Mouse (Mus musculus) heart, postnatal 10 days (tissue): ENCODE measurements around the gene Aen. TPM values are rescaled to one million over a fixed set of nuclear protein-coding genes. Genes with fewer than 3 reads are reported as not detected.

ENCODE experiments used
- DNase-seq, 2 experiments: peaks; one replicate each; pipeline ENCODE4 v3.0.0; 2021
- intact Hi-C: fragments of 180-260 bp; cut with DNase I; formaldehyde crosslinking; loops from one replicate; pipeline ENCODE4 v1.15.1; 2025
- microRNA-seq, 2 experiments: library from miRNA; unstranded; fragments of <30 nt; microRNA quantifications; one replicate each; pipeline ENCODE4 v1.2.0; 2022
- total RNA-seq, 2 experiments: library from RNA; stranded (reverse); gene quantifications; 2 replicates each; pipeline ENCODE4 v1.2.3; 2021

Gene Aen
- total RNA-seq, 2 experiments from 2014 or later: 33.1 to 35.7 TPM

DNA sequence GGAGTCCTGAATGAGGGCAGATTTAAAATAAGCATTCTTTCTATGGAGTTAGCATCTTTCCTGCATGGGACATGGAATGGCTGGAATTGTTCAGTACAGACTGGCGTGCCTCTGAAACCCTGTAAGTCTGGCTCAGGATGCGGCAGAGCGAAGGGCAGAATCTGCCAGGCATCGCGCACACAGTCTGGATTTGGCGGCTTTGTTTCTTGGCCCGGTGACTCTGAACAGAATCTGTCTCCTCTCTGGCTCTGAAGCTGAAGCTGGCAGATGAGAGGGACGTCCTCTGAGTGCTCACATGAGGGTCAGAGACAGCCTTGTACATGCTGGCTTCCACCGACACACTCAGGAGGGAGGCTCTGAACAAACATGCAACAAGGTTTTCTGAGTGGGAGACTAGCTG is 30.5 kb downstream of the Aen start:
- DNase-seq: no peak
- intact Hi-C loops: loop anchor here (5.0 kb wide), 1 partner anchor 311 kb away; no protein-coding TSS in a partner anchor

DNA sequence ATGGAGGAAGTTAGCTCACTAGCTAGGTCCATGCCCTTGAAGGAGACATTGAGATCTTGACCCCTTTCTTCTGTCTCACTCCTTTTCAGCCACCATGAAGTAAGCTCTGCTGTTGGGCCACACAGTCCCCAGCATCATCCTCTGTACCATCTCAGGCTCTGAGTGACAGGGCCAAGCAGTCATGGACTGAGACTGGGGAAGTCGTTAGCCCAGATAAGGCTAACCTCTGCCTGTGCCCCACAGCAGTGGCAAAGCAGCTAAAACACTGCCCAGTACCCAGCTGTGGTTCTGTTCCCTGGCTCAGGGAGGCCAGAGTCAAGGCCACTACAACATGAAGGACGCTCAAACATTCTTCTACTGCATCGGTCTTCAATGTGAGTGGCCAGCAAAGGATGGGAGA is 31.6 kb downstream of the Aen start:
- intact Hi-C loops: loop anchor here (5.0 kb wide), 1 partner anchor 310 kb away; no protein-coding TSS in a partner anchor

GRCm38 (mm10) chr7:78938957-78939602 is 43.4 kb downstream of the Aen start:
- DNase-seq: no peak
- intact Hi-C loops: no loop called here

More for the DNA sequence above, 31.6 kb downstream of the Aen start:
- no peak for DNase-seq

DNA sequence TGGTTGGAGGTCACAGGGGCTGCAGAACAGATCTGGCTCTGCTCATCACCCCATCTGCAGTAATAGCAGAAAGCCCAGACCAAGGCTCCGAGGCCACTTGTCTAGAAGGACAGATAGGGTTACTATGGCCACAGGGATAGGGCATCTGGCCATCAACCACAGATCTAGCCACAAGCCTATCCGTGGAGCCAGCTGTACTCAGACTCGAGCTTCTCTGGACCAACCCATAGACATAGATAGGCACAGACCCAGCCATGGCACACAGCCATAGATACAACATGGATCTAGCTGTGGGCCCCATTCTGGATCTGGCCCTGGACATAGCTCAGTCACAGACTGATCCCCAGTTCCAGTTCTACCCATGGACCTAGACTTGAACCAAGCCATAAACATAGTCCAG is 45.3 kb downstream of the Aen start:
- intact Hi-C loops: no loop called here
- DNase-seq: no peak

- no peak for DNase-seq
- intact Hi-C loops: no loop called here
Measured at GRCm38 (mm10) chr7:78942544-78942943, 46.9 kb downstream of the Aen start.

GRCm38 (mm10) chr7:78953886-78954572 is 58.4 kb downstream of the Aen start:
- intact Hi-C loops: no loop called here
- no peak for DNase-seq

DNA sequence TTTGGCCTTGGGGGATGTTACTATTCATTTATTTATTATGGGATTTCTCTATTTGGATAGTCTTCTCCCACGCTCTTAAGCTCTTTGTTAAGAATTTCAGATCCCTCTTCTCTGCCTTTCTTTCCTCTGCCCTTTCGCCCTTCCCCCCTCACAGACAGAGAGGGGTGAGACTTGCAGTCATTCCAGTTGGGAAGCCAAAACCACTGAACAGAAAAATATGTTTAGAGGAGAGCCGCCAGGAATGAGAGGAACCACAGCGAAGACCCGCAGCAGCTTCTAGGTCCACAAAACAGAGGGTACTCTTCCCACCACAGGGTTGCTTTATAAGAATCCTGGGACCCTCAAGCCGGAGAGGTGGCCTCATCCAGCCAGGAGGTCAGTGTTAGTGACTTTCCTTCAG is 59.0 kb downstream of the Aen start:
- intact Hi-C loops: no loop called here
- no peak for DNase-seq

DNA sequence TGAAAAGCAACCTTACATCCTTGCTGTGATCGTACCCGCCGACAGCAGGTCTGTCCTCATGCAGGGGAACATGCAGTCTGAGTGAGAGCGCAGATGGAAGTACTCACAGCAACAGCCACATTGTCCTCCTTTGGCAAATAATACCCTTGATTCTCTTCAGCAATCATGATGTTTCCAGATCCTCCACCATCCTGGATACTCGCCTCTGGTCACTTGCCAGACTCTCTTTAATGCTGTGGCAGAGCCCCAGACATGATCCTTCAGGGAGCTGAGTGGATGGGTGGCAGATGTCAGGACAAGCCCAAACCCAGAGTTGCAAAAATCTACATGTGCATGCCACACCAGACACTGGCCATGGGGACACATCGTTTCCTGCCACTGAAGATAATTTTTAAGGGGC is 59.4 kb downstream of the Aen start:
- DNase-seq: no peak
- intact Hi-C loops: no loop called here

DNA sequence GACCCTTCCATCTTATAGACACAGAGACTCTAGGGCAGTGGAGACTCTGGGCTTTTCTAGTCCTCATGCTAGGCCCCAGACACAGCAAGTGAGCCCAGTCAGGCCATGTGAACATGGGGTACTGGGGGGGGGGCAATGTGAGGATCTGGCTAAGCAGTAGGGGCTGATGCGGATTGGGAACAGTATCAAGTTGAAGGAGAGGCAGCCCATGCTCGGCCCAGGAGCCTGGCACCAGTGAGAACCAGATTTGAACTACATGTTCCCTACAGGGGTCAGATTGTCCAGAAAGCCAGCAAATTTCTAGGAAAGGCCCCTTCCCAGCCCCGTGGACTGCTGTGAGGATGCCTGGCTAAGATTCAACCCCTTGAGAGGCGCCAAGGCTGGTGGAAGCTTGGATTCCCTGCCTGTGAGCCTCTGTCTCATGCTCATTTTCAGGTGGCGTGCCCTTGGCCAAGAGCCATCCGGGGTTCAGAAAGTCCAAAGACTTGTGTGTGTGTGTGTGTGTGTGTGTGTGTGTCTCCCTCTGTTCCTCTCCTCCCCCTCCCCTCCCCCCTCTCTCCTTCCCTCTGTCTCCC is 62.9 kb downstream of the Aen start:
- DNase-seq: no peak
- intact Hi-C loops: no loop called here

Small RNA genes lying within 50 kb of the gene (microRNA-seq; reads per million reads assigned to microRNA genes)
- 0.35 to 0.95 reads per million in 2 experiments for gene Mir7-2

Other genes with a start within 250 kb of the Aen start
- gene Ntrk3, start 157.8 kb upstream of the Aen start, total RNA-seq: 1 to 10 TPM; 3.0 to 6.3 TPM
- gene Mrps11, start 112.7 kb upstream of the Aen start, total RNA-seq: 10 to 100 TPM; 45.1 to 49.4 TPM
- 10 to 100 TPM; 45.9 to 47.4 TPM for gene Mrpl46, start 112.3 kb upstream of the Aen start, total RNA-seq
- gene Det1, start 48.6 kb upstream of the Aen start, total RNA-seq: 10 to 100 TPM in 1 of 2 experiments, 1 to 10 TPM in 1; 7.2 to 10.7 TPM
- 1 to 10 TPM; 5.4 to 5.5 TPM for gene Isg20, start 17.6 kb downstream of the Aen start, total RNA-seq
- gene Acan, start 157.6 kb downstream of the Aen start, total RNA-seq: 1 to 10 TPM; 1.8 to 2.3 TPM
- 1 to 10 TPM in 1 of 2 experiments, under 1 TPM in 1; 0.69 to 1.4 TPM for gene Hapln3, start 235.2 kb downstream of the Aen start, total RNA-seq